Mouse (Mus musculus) liver, embryonic 11.5 days (tissue): ENCODE results near the gene Pkig. TPM values are rescaled to one million over a fixed set of nuclear protein-coding genes. Genes with fewer than 3 reads are reported as not detected.

Experiments
- ATAC-seq: fragments of 200-750 bp; cut with Nextera tagmentation; replicated peaks from 2 replicates; pipeline ENCODE4 v1.8.0; 2017; ENCODE audit warnings: moderate number of reproducible peaks, mild to moderate bottlenecking, moderate TSS enrichment, moderate library complexity; ENCODE audit not compliant: low FRiP score
- DNase-seq: peaks from one replicate; pipeline ENCODE4 v3.0.0-alpha.2; 2017; ENCODE audit warnings: low spot score
- H3K27ac ChIP-seq: fragments of 300-500 bp; sonication (generic); 2 replicates; pipeline ENCODE4 v1.5.1; 2014; ENCODE audit warnings: mild to moderate bottlenecking, low read depth, low read length, control low read depth
- H3K27me3 ChIP-seq: fragments of 300-500 bp; sonication (generic); replicated peaks from 2 replicates; pipeline ENCODE4 v1.6.1; 2014; ENCODE audit warnings: low read length, mixed read lengths; ENCODE audit not compliant: control insufficient read depth, insufficient read depth
- H3K36me3 ChIP-seq: fragments of 300-500 bp; sonication (generic); 2 replicates; pipeline ENCODE4 v1.6.1; 2014; ENCODE audit warnings: mild to moderate bottlenecking, low read length, moderate library complexity, mixed read lengths; ENCODE audit not compliant: control insufficient read depth, insufficient read depth
- H3K4me1 ChIP-seq: fragments of 300-500 bp; sonication (generic); replicated peaks from 2 replicates; pipeline ENCODE4 v1.6.1; 2014; ENCODE audit warnings: low read length, mixed read lengths; ENCODE audit not compliant: control insufficient read depth, insufficient read depth
- H3K4me2 ChIP-seq: fragments of 300-500 bp; sonication (generic); 2 replicates; pipeline ENCODE4 v1.6.1; 2014; ENCODE audit warnings: mild to moderate bottlenecking, control low read depth, moderate library complexity
- H3K4me3 ChIP-seq: fragments of 300-500 bp; sonication (generic); 2 replicates; pipeline ENCODE4 v1.5.1; 2014; ENCODE audit warnings: low read depth, low read length, control low read depth
- H3K9ac ChIP-seq: fragments of 300-500 bp; sonication (generic); 2 replicates; pipeline ENCODE4 v1.6.1; 2014; ENCODE audit warnings: low read depth, low read length, control low read depth
- H3K9me3 ChIP-seq: fragments of 300-500 bp; sonication (generic); 2 replicates; pipeline ENCODE4 v1.6.1; 2016; ENCODE audit warnings: low read length, inconsistent platforms, mixed read lengths; ENCODE audit not compliant: control insufficient read depth
- WGBS: fragments of 180-500 bp; shearing (Covaris S2); extraction: QIAGEN DNeasy Blood & Tissue Kit; methylation state at CpG from one replicate; pipeline ENCODE4 v1.1.7; 2014; 5-methylcytosine and 5-hydroxymethylcytosine counted together
- polyA plus RNA-seq: library from polyadenylated mRNA; unstranded; fragments of >200 nt; fragmentation: Nextera tagmentation; extraction: Ambion mirVana; gene quantifications from 2 replicates; pipeline ENCODE4 v1.2.1, GENCODE M21; 2014

Pkig gene
- polyA plus RNA-seq, 1 experiment from 2014 or later = 186 TPM

DNA sequence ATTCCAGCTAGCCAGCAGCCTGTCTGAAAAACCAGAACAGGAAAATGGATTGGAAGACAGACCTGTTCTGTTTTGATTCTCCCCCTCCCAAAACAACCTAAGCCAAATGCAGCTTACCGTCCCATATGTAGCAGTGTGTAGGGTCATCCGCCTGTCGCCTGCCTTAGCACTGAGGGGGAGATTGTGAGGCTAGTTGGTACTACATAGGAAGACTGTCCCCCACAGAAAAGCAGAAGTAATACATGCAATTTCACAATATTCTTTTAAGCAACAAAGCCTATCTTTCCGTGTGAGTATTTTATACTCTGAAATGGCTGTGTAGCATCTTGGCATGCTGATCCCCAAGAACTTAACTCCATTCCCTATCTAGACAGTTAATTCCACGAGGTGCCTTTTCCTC lies 44.7 kb downstream of the Pkig start:
- no peaks in the 10 kb centered on the region for H3K27me3 ChIP-seq
- WGBS = 70% methylated on average over 5 of the region's 5 CpGs
- H3K4me2 ChIP-seq = no peak overlapping the region
- no peaks in the 10 kb centered on the region for H3K9me3 ChIP-seq
- no peak overlapping the region for H3K27ac ChIP-seq
- ATAC-seq = no peak
- 0 out of 2 replicates have a peak, but pooled peaks cover 2% of the 10 kb centered on the region for H3K36me3 ChIP-seq
- DNase-seq = no peak
- no peak overlapping the region for H3K9ac ChIP-seq
- peaks cover 39% of the 10 kb centered on the region for H3K4me1 ChIP-seq
- H3K4me3 ChIP-seq = no peak overlapping the region

- ATAC-seq = no peak
- Histone ChIP-seq H3K27me3 (no peaks in the 10 kb centered on the region), H3K27ac (no peak overlapping the region), H3K4me2 (no peak overlapping the region), H3K4me3 (no peak overlapping the region), H3K36me3 (0 out of 2 replicates have a peak, but pooled peaks cover 2% of the 10 kb centered on the region), H3K9ac (no peak overlapping the region), H3K4me1 (peaks cover 36% of the 10 kb centered on the region), H3K9me3 (no peaks in the 10 kb centered on the region)
- no peak for DNase-seq
- 89% methylated on average over 5 of the region's 5 CpGs for WGBS
These were observed 45.5 kb downstream of the Pkig start for GRCm38 (mm10) chr2:163703599-163704260.

- H3K4me2 ChIP-seq = peak overlapping the region; percentile 28; the same call in 1 of the 2 replicates
- H3K4me1 ChIP-seq = peaks cover 19% of the 10 kb centered on the region
- 44% methylated on average over 5 of the region's 5 CpGs for WGBS
These were observed 50.1 kb downstream of the Pkig start for GRCm38 (mm10) chr2:163708321-163708720.

GRCm38 (mm10) chr2:163708763-163709250 lies 50.6 kb downstream of the Pkig start:
- H3K27me3 ChIP-seq = no peaks in the 10 kb centered on the region

More at GRCm38 (mm10) chr2:163708321-163708720, 50.1 kb downstream of the Pkig start:
- Histone ChIP-seq H3K9me3 (no peaks in the 10 kb centered on the region), H3K27me3 (no peaks in the 10 kb centered on the region), H3K9ac (no peak overlapping the region), H3K4me3 (no peak overlapping the region), H3K36me3 (0 out of 2 replicates have a peak, but pooled peaks cover 2% of the 10 kb centered on the region), H3K27ac (no peak overlapping the region; the same call in 1 of the 2 replicates)
- ATAC-seq (0 out of 2 replicates have a peak, but pooled peaks have one; percentile 59), DNase-seq (no peak)

DNA sequence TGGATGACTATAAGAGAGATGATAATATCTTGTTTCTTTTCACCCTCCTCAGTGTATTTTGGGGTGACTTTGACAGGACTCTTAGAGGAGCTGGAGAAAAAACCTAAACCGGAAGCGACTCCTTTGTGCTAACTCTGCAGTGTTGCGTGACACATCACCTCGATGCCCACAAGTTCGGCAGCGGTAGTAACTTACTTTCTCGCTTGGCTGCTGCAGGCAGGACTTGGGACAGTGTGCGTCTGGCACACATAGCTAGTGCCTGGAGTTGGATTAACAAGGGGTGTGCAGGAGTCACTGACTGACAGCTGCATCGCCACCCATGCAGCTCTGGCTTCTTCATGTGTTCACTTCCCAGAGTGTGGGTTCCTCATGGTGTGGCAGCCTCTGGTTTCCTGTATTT lies 51.8 kb downstream of the Pkig start:
- Histone ChIP-seq H3K36me3 (0 out of 2 replicates have a peak, but pooled peaks cover 1% of the 10 kb centered on the region), H3K27ac (no peak overlapping the region), H3K4me1 (peaks cover 8% of the 10 kb centered on the region), H3K9ac (no peak overlapping the region), H3K9me3 (no peaks in the 10 kb centered on the region), H3K4me3 (no peak overlapping the region), H3K4me2 (no peak overlapping the region), H3K27me3 (no peaks in the 10 kb centered on the region)
- 90% methylated on average over 9 of the region's 9 CpGs for WGBS
- DNase-seq = no peak
- no peak for ATAC-seq

More at GRCm38 (mm10) chr2:163708763-163709250, 50.6 kb downstream of the Pkig start:
- H3K9ac ChIP-seq = no peak overlapping the region
- 0 out of 2 replicates have a peak, but pooled peaks cover 2% of the 10 kb centered on the region for H3K36me3 ChIP-seq
- H3K9me3 ChIP-seq = no peaks in the 10 kb centered on the region
- 72% methylated on average over 6 of the region's 6 CpGs for WGBS
- DNase-seq = no peak
- no peak overlapping the region; the same call in 1 of the 2 replicates for H3K27ac ChIP-seq
- peak overlapping the region; percentile 28; the same call in 1 of the 2 replicates for H3K4me2 ChIP-seq
- no peak for ATAC-seq
- H3K4me3 ChIP-seq = no peak overlapping the region
- peaks cover 14% of the 10 kb centered on the region for H3K4me1 ChIP-seq

GRCm38 (mm10) chr2:163710606-163711159 lies 52.5 kb downstream of the Pkig start:
- Histone ChIP-seq H3K4me3 (no peak overlapping the region), H3K4me2 (no peak overlapping the region), H3K9me3 (no peaks in the 10 kb centered on the region), H3K4me1 (peaks cover 8% of the 10 kb centered on the region), H3K27me3 (no peaks in the 10 kb centered on the region), H3K36me3 (no peaks in the 10 kb centered on the region), H3K9ac (no peak overlapping the region), H3K27ac (no peak overlapping the region)
- WGBS = 70% methylated on average over 5 of the region's 5 CpGs
- no peak for DNase-seq
- no peak for ATAC-seq

GRCm38 (mm10) chr2:163711368-163711868 lies 53.2 kb downstream of the Pkig start:
- Histone ChIP-seq H3K9ac (no peak overlapping the region), H3K4me1 (peaks cover 10% of the 10 kb centered on the region), H3K4me3 (no peak overlapping the region), H3K27me3 (no peaks in the 10 kb centered on the region), H3K36me3 (no peaks in the 10 kb centered on the region), H3K27ac (no peak overlapping the region), H3K4me2 (no peak overlapping the region), H3K9me3 (no peaks in the 10 kb centered on the region)
- WGBS = 90% methylated on average over 8 of the region's 8 CpGs
- DNase-seq (no peak), ATAC-seq (no peak)

DNA sequence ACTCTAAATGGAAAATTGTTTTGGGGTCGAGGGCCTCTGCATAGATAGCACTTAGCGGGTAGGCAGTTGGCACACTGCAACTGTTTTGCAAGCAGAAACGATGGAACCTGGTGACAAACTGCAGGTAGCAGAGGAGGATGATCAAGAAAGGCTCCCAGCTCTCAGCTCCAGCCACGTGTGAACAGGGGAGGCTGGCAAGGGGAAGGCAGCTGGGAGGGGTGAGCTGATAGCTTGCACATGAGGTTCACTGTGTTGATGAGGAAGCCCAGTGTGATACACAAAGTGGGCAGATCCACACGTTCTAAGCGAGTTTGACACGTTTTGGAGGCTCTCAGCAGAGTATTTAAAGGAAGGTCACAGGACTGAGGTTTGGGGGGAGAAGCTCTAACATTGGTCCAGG lies 54.3 kb downstream of the Pkig start:
- no peaks in the 10 kb centered on the region for H3K27me3 ChIP-seq
- H3K9me3 ChIP-seq = no peaks in the 10 kb centered on the region
- WGBS = 61% methylated on average over 7 of the region's 7 CpGs
- H3K4me1 ChIP-seq = peaks cover 15% of the 10 kb centered on the region
- ATAC-seq = no peak
- no peak overlapping the region for H3K4me2 ChIP-seq
- no peak overlapping the region for H3K27ac ChIP-seq
- H3K4me3 ChIP-seq = no peak overlapping the region
- no peaks in the 10 kb centered on the region for H3K36me3 ChIP-seq
- DNase-seq = no peak
- H3K9ac ChIP-seq = no peak overlapping the region
